ENCODE assay signal across 8 mouse cellular contexts in the genomic region with DNA sequence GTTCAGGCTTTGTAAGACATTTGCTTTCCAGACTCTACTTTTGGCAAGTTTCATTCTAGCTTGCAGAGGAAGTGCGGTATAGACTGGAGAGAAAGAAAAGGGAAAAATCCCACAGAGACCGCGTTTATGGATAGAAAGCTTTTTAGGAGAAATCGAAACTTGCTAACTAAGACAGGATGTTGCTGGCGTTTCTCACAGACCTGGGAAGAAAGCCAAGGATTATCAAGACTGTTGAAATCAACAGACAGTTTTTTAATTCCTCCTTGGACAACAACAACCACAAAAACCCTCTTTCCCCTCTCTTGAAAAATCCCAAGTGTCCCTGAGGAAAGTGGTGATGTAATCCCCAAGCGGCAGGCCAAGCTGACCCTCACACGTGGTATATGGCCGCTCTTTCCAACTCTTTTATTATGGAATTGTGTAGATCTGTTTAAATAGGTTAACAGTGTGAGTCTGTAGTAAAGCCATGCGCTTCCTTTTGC. TPM values are rescaled to one million over a fixed set of nuclear protein-coding genes. Genes with fewer than 3 reads are reported as not detected.
DNase-seq lines count a peak whose midpoint lies in the region.

No protein-coding gene starts in this region.

- DNase-seq in ovary, postnatal 36 days (ENCODE audit: low spot score) = peak; percentile 28
- no peak for DNase-seq in ovary, postnatal 14 days (ENCODE audit: low spot score)
- peak; percentile 53 for DNase-seq in gastrocnemius, postnatal 25 days
- peak; percentile 31 for DNase-seq in kidney, adult 18-20 months
- peak; percentile 50 for DNase-seq in lung, postnatal 25 days (ENCODE audit: low spot score)
- no peak for DNase-seq in retina, postnatal 1 day
- DNase-seq in cerebellum, adult 11 months = no peak
- no peak for DNase-seq in thymus, postnatal 10 days (ENCODE audit: low spot score in 2 of 2)

RNA-seq across cellular contexts. Expression of gene Art3, which starts 0.8 kb away (rescaled TPM):
- 100 to 1,000 TPM; 365 to 392 TPM for total RNA-seq in gastrocnemius, postnatal 25 days (2021)

RNA-seq across cellular contexts. Expression of gene Cxcl9, which starts 4.5 kb away (rescaled TPM):
- under 1 TPM; 0.20 to 0.86 TPM for total RNA-seq in gastrocnemius, postnatal 25 days (2021)

RNA-seq across cellular contexts. Expression of gene Cxcl10, which starts 16.3 kb away (rescaled TPM):
- total RNA-seq in gastrocnemius, postnatal 25 days (2021) = not detected

RNA-seq across cellular contexts. Expression of gene Sdad1, which starts 22.1 kb away (rescaled TPM):
- total RNA-seq in gastrocnemius, postnatal 25 days (2021) = 10 to 100 TPM; 15.0 to 15.7 TPM

RNA-seq across cellular contexts. Expression of gene Naaa, which starts 54.4 kb away (rescaled TPM):
- total RNA-seq in gastrocnemius, postnatal 25 days (2021) = 10 to 100 TPM in 1 of 2 experiments, 1 to 10 TPM in 1; 5.1 to 10.1 TPM

Comparison
In these comparisons a context has a peak if more than half of its experiments do, and no peak if none do; other contexts are left out.
1. DNase-seq: peak in ovary, postnatal 36 days (single experiment), gastrocnemius, postnatal 25 days (single experiment), kidney, adult 18-20 months (single experiment) and lung, postnatal 25 days (single experiment); none in ovary, postnatal 14 days (single experiment), retina, postnatal 1 day (single experiment), cerebellum, adult 11 months (single experiment) and thymus, postnatal 10 days (0 of 2).